Mouse (Mus musculus) G1E (cell line): ENCODE data around the gene Lgals9. TPM values are rescaled to one million over a fixed set of nuclear protein-coding genes. Genes with fewer than 3 reads are reported as not detected.

Experiments used
- ATAC-seq: 2 replicates; pipeline ENCODE4 v1.8.0; 2016; ENCODE audit warnings: mild to moderate bottlenecking; ENCODE audit not compliant: insufficient number of reproducible peaks, poor library complexity, low FRiP score, severe bottlenecking; ENCODE audit errors: extremely low read depth
- DNase-seq: peaks from one replicate; pipeline ENCODE4 v3.0.0; 2012; ENCODE audit warnings: low spot score
- H3K27me3 ChIP-seq: 2 replicates; pipeline ENCODE4 v1.6.1; 2012; ENCODE audit warnings: mild to moderate bottlenecking, low read length, inconsistent platforms; ENCODE audit not compliant: insufficient read depth
- H3K36me3 ChIP-seq: replicated peaks from 2 replicates; pipeline ENCODE3; 2012; ENCODE audit warnings: mild to moderate bottlenecking, inconsistent platforms
- H3K4me1 ChIP-seq: 2 replicates; pipeline ENCODE4 v1.6.1; 2012; ENCODE audit warnings: low read depth, low read length, inconsistent platforms, mixed read lengths; ENCODE audit not compliant: insufficient read depth
- H3K4me3 ChIP-seq: 2 replicates; pipeline ENCODE4 v1.5.1; 2012; ENCODE audit warnings: low read depth, mild to moderate bottlenecking, inconsistent platforms, low read length, moderate library complexity, mixed read lengths
- H3K9me3 ChIP-seq: replicated peaks from 2 replicates; pipeline ENCODE4 v1.6.1; 2012; ENCODE audit warnings: inconsistent platforms
- CTCF ChIP-seq: IDR thresholded peaks from 2 replicates; pipeline ENCODE4 v1.5.1; 2012; ENCODE audit warnings: low read depth, low read length, inconsistent platforms, mixed read lengths
- GATA1 ChIP-seq: IDR thresholded peaks from 2 replicates; pipeline ENCODE4 v1.6.1; 2012; ENCODE audit warnings: borderline replicate concordance, low read length, inconsistent platforms, mixed read lengths
- GATA2 ChIP-seq: IDR thresholded peaks from 2 replicates; pipeline ENCODE4 v1.6.1; 2012; ENCODE audit warnings: low read depth, low read length, inconsistent platforms, borderline replicate concordance
- POLR2AphosphoS5 ChIP-seq: IDR thresholded peaks from 2 replicates; pipeline ENCODE4 v1.6.1; 2012; ENCODE audit warnings: low read depth, low read length, inconsistent platforms; ENCODE audit not compliant: insufficient replicate concordance
- TAL1 ChIP-seq: conservative IDR thresholded peaks from 2 replicates; pipeline ENCODE4 v1.6.1; 2012; ENCODE audit warnings: low read depth, low read length, inconsistent platforms, mixed read lengths
- polyA plus RNA-seq: library from polyadenylated mRNA; stranded (reverse); fragments of >175 nt; gene quantifications from 2 replicates; pipeline ENCODE4 v1.2.3, GENCODE M21; 2012
- total RNA-seq, 2 experiments: library from RNA; stranded (forward) in 1 of 2; stranded (reverse) in 1 of 2; fragments of 200-1000 nt in 1 of 2; fragments of >200 nt in 1 of 2; fragmentation: Nextera tagmentation in 1 of 2; gene quantifications; 2 replicates each; pipeline ENCODE4 v1.2.3; 2014 to 2017

Gene Lgals9
- total and polyA plus RNA-seq, 3 experiments = 41.2 to 786 (median 183) TPM

GRCm38 (mm10) chr11:78978176-78979019, 6.3 kb downstream of the Lgals9 start:
- no peak for DNase-seq
- no peaks in the 10 kb centered on the region for H3K9me3 ChIP-seq
- peaks cover 73% of the 10 kb centered on the region for H3K36me3 ChIP-seq
- H3K4me1 ChIP-seq = peaks cover 60% of the 10 kb centered on the region
- TF ChIP-seq GATA2 = no peak
- TF ChIP-seq POLR2AphosphoS5 = no peak
- no peak for TF ChIP-seq GATA1
- no peak for TF ChIP-seq TAL1
- no peak for TF ChIP-seq CTCF
- no peaks in the 10 kb centered on the region for H3K27me3 ChIP-seq
- H3K4me3 ChIP-seq = no peak overlapping the region
- no peak for ATAC-seq

GRCm38 (mm10) chr11:78976731-78977510, 7.8 kb downstream of the Lgals9 start:
- H3K4me3 ChIP-seq = no peak overlapping the region
- H3K27me3 ChIP-seq = no peaks in the 10 kb centered on the region
- TF ChIP-seq TAL1 = no peak
- TF ChIP-seq GATA1 = no peak
- TF ChIP-seq CTCF = no peak
- no peak for TF ChIP-seq GATA2
- no peak for TF ChIP-seq POLR2AphosphoS5
- H3K4me1 ChIP-seq = peaks cover 61% of the 10 kb centered on the region
- ATAC-seq (no peak), DNase-seq (no peak)
- H3K9me3 ChIP-seq = no peaks in the 10 kb centered on the region
- H3K36me3 ChIP-seq = peaks cover 81% of the 10 kb centered on the region

- peaks cover 98% of the 10 kb centered on the region for H3K36me3 ChIP-seq
- no peaks in the 10 kb centered on the region for H3K27me3 ChIP-seq
- DNase-seq = no peak
- ATAC-seq = no peak
- H3K4me3 ChIP-seq = no peak overlapping the region
- H3K9me3 ChIP-seq = no peaks in the 10 kb centered on the region
- peaks cover 48% of the 10 kb centered on the region for H3K4me1 ChIP-seq
- TF ChIP-seq GATA1 = no peak
- no peak for TF ChIP-seq POLR2AphosphoS5
- no peak for TF ChIP-seq CTCF
- no peak for TF ChIP-seq TAL1
- no peak for TF ChIP-seq GATA2
These were observed 11.2 kb downstream of the Lgals9 start for GRCm38 (mm10) chr11:78973381-78974150.

- no peak for TF ChIP-seq GATA2
- Histone ChIP-seq H3K36me3 (peaks cover 99% of the 10 kb centered on the region), H3K4me1 (peaks cover 48% of the 10 kb centered on the region), H3K4me3 (no peak overlapping the region), H3K27me3 (no peaks in the 10 kb centered on the region), H3K9me3 (no peaks in the 10 kb centered on the region)
- DNase-seq (no peak), ATAC-seq (no peak)
These were observed 11.9 kb downstream of the Lgals9 start for GRCm38 (mm10) chr11:78972811-78973351.

GRCm38 (mm10) chr11:78972328-78972727, 12.4 kb downstream of the Lgals9 start:
- H3K4me1 ChIP-seq = peaks cover 49% of the 10 kb centered on the region
- peaks cover 99% of the 10 kb centered on the region for H3K36me3 ChIP-seq
- no peak overlapping the region for H3K4me3 ChIP-seq
- DNase-seq = no peak
- TF ChIP-seq POLR2AphosphoS5 (no peak), GATA1 (no peak), GATA2 (no peak), TAL1 (no peak), CTCF (no peak)
- no peak for ATAC-seq
- H3K9me3 ChIP-seq = no peaks in the 10 kb centered on the region
- H3K27me3 ChIP-seq = no peaks in the 10 kb centered on the region

- no peak for DNase-seq
- Histone ChIP-seq H3K4me1 (peaks cover 49% of the 10 kb centered on the region), H3K27me3 (no peaks in the 10 kb centered on the region), H3K9me3 (no peaks in the 10 kb centered on the region), H3K36me3 (peaks cover 99% of the 10 kb centered on the region), H3K4me3 (no peak overlapping the region)
- ATAC-seq = no peak
- TF ChIP-seq CTCF (no peak), TAL1 (no peak), POLR2AphosphoS5 (no peak), GATA2 (no peak), GATA1 (no peak)
These were observed 13.0 kb downstream of the Lgals9 start for GRCm38 (mm10) chr11:78971746-78972145.
